Mouse (Mus musculus): ENCODE data around the gene Elavl3.

DNA sequence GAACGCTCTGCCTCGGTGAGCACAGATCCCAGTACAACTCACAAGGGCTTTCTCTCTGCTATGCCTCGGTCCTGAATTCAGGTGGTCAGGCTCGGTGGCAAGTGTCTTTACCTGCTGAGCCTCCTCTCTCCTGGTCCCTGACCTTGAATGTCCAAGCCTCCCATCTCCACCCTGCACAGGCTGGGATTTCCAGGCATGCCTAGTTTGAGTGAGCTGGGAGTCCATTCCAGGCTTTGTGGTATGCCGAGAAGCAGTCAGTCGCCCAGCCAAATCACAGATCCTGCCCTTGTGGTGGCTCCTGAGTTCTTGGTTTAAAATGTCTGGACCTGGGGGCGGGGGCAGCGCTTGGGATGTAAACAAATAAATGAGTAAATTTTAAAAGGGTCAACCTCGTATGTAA is 4.5 kb downstream of the Elavl3 start:
- TF ChIP-seq POLR2A (IDR thresholded peaks at IDR 0.05; ENCODE audit: extremely low read depth, insufficient read depth, low read length) (no peak), CTCF (IDR thresholded peaks at IDR 0.05; ENCODE audit: low read depth, low read length) (no peak)

Data from liver, adult 2 months (tissue).